Mouse (Mus musculus): ENCODE results near the gene Ppp1r10. TPM values are rescaled to one million over a fixed set of nuclear protein-coding genes. Genes with fewer than 3 reads are reported as not detected.
A peak's percentile ranks its signal among the peaks of the same experiment; 100 is the strongest.

The Ppp1r10 gene
- polyA plus RNA-seq, 1 experiment from 2014 or later: 26.9 TPM

DNA sequence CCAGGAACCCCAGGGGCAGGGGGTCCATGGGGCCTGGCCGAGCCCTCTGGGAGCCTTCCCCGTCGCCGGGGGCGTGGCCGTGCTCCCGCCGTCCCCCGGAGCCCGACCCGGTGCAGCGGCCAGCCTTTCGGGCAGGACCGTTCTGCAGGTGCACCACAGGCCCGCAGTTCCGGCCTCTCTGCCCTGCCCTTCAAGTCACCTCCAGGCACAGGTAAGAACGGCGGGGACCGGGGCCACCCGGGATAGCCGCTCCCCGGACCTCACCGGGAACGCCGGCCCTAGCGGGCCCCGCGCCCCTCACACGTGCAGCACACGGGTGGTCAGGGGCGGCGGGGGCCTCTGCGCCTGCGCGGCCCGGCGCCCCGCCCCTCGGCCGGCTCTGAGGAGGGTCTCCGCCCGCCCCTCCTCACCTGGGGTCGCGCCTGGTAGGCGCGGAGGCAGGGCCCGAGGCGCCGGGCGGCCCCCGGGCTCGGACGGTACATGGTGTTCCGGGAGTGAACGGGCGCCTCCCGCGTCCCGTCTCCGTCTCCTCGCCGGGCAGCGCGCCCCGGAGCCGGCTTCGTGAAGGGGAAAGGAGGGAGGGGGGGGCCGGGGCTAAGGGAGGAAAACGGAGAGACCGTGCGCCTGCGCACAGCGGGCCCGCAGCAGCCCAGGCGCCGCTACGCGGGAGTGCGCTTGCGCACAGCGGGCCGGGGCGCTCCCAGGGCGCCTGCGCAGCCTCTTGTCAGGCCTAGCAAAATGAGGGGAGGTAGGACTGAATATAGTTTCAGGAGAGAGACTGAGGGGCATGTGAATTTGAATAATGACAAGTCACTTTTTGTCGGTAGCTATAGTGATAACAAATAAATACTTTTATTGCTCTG is 19.2 kb upstream of the Ppp1r10 start, which contains the start of gene 2310061I04Rik:
2310061I04Rik (minus strand) TSS at position 651 of the 863 bp plus-strand sequence.
- no peaks in the 10 kb centered on the region for H3K27me3 ChIP-seq (ENCODE audit: control insufficient read depth, insufficient read depth, low read length)
- peaks cover 14% of the 10 kb centered on the region for H3K4me1 ChIP-seq (ENCODE audit: control insufficient read depth, insufficient read depth, low read length)
- peak within 1 kb of the TSS; percentile 77 for H3K4me3 ChIP-seq (ENCODE audit: low read depth, low read length)
- 1% methylated on average over 85 of the region's 86 CpGs for WGBS (ENCODE audit: insufficient replicate concordance)
- ATAC-seq (replicated peaks; ENCODE audit: insufficient number of reproducible peaks, low FRiP score, low TSS enrichment): peak; percentile 85
- peak within 1 kb of the TSS; percentile 98 for H3K4me2 ChIP-seq
- peaks cover 16% of the 10 kb centered on the region for H3K36me3 ChIP-seq (ENCODE audit: control insufficient read depth, insufficient read depth, low read length)
- H3K9ac ChIP-seq (ENCODE audit: low read depth, low read length): peak within 1 kb of the TSS; percentile 87
- peak within 1 kb of the TSS; percentile 80 for H3K27ac ChIP-seq (ENCODE audit: low read depth, low read length)
- H3K9me3 ChIP-seq (replicated peaks; ENCODE audit: control insufficient read depth, low read length): no peaks in the 10 kb centered on the region

DNA sequence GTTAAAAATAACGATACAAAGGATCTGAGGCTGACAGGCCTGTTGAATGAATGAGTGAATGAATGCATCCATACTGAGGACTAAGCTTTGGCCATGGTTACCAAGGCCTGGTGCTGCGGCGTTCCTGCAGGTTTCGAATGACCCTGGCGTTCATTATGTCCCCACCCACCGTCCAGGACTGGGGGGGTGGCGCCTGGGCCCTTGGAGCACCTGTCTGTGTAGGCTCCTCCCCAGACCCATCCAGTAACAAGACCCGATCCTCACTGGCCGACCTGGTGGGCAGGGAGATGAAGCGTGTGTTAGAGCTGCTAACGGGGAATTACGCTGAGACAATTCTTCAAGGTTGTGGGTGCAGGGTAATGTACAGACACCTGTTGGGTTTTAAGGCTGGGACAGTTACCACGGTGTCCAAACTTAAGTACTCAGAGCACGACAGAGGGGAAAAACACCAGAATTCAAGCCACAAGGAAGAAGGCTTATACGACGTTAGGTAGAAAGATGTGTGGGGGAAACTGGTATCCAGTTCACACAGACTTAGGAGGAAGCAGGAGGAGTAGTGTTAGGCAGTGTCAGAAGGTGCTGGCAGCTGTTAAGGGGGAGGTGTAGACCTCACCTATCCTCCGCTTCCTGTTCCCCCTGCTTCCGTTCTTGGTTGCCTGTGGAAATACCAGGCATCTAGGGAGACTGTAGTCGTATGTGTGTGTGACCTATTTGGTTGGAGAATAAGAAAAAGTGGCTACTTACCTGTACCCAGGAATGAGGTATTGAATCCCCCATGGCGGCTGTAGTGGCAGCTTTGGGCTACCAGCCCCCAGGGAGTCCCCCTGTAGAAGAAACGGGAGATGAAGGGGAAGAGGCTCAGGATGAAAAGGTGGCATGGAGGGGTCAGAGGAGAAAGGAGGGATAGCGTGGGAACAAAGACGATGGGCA is 18.3 kb upstream of the Ppp1r10 start:
- peak overlapping the region; percentile 56; the same call in 1 of the 2 replicates for H3K9ac ChIP-seq (ENCODE audit: low read depth, low read length)
- H3K27ac ChIP-seq (ENCODE audit: low read depth, low read length): peak overlapping the region; percentile 43
- H3K36me3 ChIP-seq (ENCODE audit: control insufficient read depth, insufficient read depth, low read length): peaks cover 11% of the 10 kb centered on the region
- 40% methylated on average over 23 of the region's 23 CpGs for WGBS (ENCODE audit: insufficient replicate concordance)
- H3K4me1 ChIP-seq (ENCODE audit: control insufficient read depth, insufficient read depth, low read length): peaks cover 14% of the 10 kb centered on the region
- peak overlapping the region; percentile 98 for H3K4me2 ChIP-seq
- ATAC-seq (replicated peaks; ENCODE audit: insufficient number of reproducible peaks, low FRiP score, low TSS enrichment): 0 out of 2 replicates have a peak, but pooled peaks have one; percentile 5
- H3K4me3 ChIP-seq (ENCODE audit: low read depth, low read length): peak overlapping the region; percentile 77
- H3K27me3 ChIP-seq (ENCODE audit: control insufficient read depth, insufficient read depth, low read length): no peaks in the 10 kb centered on the region
- H3K9me3 ChIP-seq (replicated peaks; ENCODE audit: control insufficient read depth, low read length): no peaks in the 10 kb centered on the region

DNA sequence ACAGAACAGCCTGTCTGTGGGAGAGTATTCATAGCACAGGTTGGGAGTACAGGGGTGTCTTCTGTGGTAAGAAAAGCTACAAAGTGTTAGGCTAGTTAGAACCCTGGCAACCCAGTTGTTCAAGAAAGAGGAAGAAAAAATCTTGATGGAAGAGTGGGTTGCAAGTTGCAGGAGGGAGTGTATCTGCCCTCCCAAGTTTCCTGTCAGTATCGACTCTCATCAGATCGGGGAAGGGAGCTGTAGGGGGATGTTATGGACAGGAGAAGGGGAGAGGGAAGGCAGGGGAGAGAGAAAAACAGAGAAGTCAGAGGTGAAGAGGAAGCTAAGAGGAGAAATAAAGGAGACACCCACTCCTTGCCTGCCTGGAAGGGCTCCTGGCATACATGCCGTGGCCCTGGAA is 15.6 kb upstream of the Ppp1r10 start:
- Histone ChIP-seq H3K4me3 (ENCODE audit: low read depth, low read length) (no peak overlapping the region), H3K4me2 (no peak overlapping the region), H3K36me3 (ENCODE audit: control insufficient read depth, insufficient read depth, low read length) (peaks cover 9% of the 10 kb centered on the region; the same call in 1 of the 2 replicates), H3K4me1 (ENCODE audit: control insufficient read depth, insufficient read depth, low read length) (peaks cover 14% of the 10 kb centered on the region), H3K9me3 (replicated peaks; ENCODE audit: control insufficient read depth, low read length) (no peaks in the 10 kb centered on the region), H3K9ac (ENCODE audit: low read depth, low read length) (no peak overlapping the region), H3K27me3 (ENCODE audit: control insufficient read depth, insufficient read depth, low read length) (no peaks in the 10 kb centered on the region), H3K27ac (ENCODE audit: low read depth, low read length) (no peak overlapping the region)
- no peak for ATAC-seq (replicated peaks; ENCODE audit: insufficient number of reproducible peaks, low FRiP score, low TSS enrichment)
- 78% methylated on average over 3 of the region's 3 CpGs for WGBS (ENCODE audit: insufficient replicate concordance)

DNA sequence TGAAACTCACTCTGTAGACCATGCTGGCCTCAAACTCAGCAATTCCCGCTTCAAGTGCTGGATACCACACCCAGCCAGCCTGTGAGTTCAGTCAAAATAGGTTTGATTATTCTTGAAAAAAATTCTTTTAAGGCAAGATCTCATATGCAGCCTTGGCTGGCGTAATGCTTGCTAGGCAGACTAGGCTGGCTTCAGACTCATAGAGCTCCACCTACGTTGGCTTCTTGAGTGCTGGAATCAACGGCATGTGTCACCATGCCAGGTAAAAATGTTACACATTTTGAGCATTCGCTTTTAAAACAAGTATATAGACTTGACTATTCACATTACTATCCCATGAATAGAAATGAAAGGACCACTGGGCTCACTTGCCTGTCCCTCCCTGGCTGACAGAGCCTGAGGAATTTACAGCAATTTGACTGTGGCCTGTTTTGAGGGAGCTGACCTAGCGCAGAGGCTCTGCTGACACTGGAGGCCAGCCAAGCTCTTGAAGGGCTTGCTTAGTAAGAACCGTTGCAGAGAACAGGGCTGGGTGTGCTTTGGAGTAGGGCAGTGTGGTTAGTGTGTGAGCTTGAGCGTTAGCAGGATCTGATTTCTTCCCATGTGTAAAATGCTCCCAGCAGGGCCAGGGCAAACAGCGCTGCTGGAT is 12.8 kb upstream of the Ppp1r10 start:
- no peak overlapping the region for H3K4me2 ChIP-seq
- H3K4me1 ChIP-seq (ENCODE audit: control insufficient read depth, insufficient read depth, low read length): no peaks in the 10 kb centered on the region
- no peak overlapping the region for H3K4me3 ChIP-seq (ENCODE audit: low read depth, low read length)
- ATAC-seq (replicated peaks; ENCODE audit: insufficient number of reproducible peaks, low FRiP score, low TSS enrichment): no peak
- no peaks in the 10 kb centered on the region for H3K27me3 ChIP-seq (ENCODE audit: control insufficient read depth, insufficient read depth, low read length)
- 0 out of 2 replicates have a peak overlapping the region, but pooled peaks have one; percentile 16 for H3K9ac ChIP-seq (ENCODE audit: low read depth, low read length)
- H3K36me3 ChIP-seq (ENCODE audit: control insufficient read depth, insufficient read depth, low read length): peaks cover 11% of the 10 kb centered on the region
- WGBS (ENCODE audit: insufficient replicate concordance): 83% methylated on average over 9 of the region's 9 CpGs
- no peak overlapping the region for H3K27ac ChIP-seq (ENCODE audit: low read depth, low read length)
- H3K9me3 ChIP-seq (replicated peaks; ENCODE audit: control insufficient read depth, low read length): no peaks in the 10 kb centered on the region

DNA sequence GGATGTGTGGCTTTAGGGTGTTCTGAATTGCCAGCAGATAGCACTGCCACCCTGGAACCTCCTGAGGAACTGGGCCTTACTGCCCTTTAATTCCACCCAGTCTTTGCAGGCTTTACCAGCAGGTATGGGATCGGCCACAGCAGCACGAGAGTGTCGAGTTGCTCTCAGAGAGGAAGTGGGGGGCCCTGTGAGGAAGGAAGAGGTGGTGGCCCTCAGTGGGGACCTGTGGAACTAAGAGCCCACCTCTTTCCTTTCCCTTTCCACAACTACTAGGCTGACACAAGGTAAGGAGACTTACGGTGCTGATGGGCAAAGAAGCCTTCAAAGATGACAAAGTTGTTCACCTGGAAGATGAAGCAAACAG is 12.3 kb upstream of the Ppp1r10 start:
- Histone ChIP-seq H3K4me1 (ENCODE audit: control insufficient read depth, insufficient read depth, low read length) (peaks cover 2% of the 10 kb centered on the region), H3K4me2 (no peak overlapping the region), H3K4me3 (ENCODE audit: low read depth, low read length) (no peak overlapping the region), H3K27ac (ENCODE audit: low read depth, low read length) (no peak overlapping the region), H3K27me3 (ENCODE audit: control insufficient read depth, insufficient read depth, low read length) (no peaks in the 10 kb centered on the region), H3K36me3 (ENCODE audit: control insufficient read depth, insufficient read depth, low read length) (peaks cover 11% of the 10 kb centered on the region), H3K9ac (ENCODE audit: low read depth, low read length) (no peak overlapping the region), H3K9me3 (replicated peaks; ENCODE audit: control insufficient read depth, low read length) (no peaks in the 10 kb centered on the region)
- ATAC-seq (replicated peaks; ENCODE audit: insufficient number of reproducible peaks, low FRiP score, low TSS enrichment): no peak
- WGBS (ENCODE audit: insufficient replicate concordance): 71% methylated on average over 4 of the region's 4 CpGs

DNA sequence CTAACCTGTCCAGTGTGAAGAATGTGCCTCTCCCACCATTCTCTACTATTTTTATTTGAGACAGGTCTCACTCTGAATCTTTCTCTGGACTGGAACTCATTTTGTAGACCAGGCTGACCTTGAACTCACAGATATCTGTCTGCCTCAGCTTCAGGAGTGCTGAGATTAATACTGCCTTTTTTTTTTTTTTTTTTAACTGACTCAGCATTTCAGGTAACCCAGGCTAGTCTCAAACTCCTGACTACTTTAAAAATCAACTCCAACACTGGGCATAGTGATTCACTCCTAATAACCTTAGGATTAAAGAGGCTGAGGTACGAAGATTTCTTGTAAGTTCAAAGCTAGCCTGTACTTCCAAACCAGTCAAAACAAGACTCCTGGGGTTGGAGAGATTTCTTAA is 10.6 kb upstream of the Ppp1r10 start:
- Histone ChIP-seq H3K36me3 (ENCODE audit: control insufficient read depth, insufficient read depth, low read length) (peaks cover 11% of the 10 kb centered on the region), H3K9me3 (replicated peaks; ENCODE audit: control insufficient read depth, low read length) (no peaks in the 10 kb centered on the region), H3K4me3 (ENCODE audit: low read depth, low read length) (no peak overlapping the region), H3K4me2 (no peak overlapping the region), H3K4me1 (ENCODE audit: control insufficient read depth, insufficient read depth, low read length) (peaks cover 6% of the 10 kb centered on the region), H3K27me3 (ENCODE audit: control insufficient read depth, insufficient read depth, low read length) (no peaks in the 10 kb centered on the region), H3K9ac (ENCODE audit: low read depth, low read length) (no peak overlapping the region), H3K27ac (ENCODE audit: low read depth, low read length) (no peak overlapping the region)
- WGBS (ENCODE audit: insufficient replicate concordance): 90% methylated on average over 1 of the region's 1 CpGs
- no peak for ATAC-seq (replicated peaks; ENCODE audit: insufficient number of reproducible peaks, low FRiP score, low TSS enrichment)

DNA sequence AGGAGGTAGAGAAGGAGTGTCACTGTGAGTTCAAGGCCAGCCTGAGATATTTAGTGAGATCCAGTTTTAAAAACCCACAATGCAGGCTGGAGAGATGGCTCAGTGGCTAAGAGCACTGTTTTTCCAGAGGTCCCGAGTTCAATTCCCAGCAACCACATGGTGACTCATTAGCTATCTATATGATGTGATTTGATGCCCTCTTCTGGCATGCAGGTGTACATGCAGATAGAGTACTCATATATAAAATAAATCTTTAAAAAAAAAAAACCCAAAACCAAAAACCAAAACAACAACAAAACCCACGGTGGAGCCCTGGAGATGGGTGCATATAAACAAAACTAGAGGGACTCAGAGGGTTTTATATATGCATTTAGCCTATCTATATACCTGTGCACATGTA is 8.6 kb upstream of the Ppp1r10 start:
- no peaks in the 10 kb centered on the region for H3K27me3 ChIP-seq (ENCODE audit: control insufficient read depth, insufficient read depth, low read length)
- no peak overlapping the region for H3K4me3 ChIP-seq (ENCODE audit: low read depth, low read length)
- H3K27ac ChIP-seq (ENCODE audit: low read depth, low read length): no peak overlapping the region
- no peak overlapping the region for H3K9ac ChIP-seq (ENCODE audit: low read depth, low read length)
- H3K9me3 ChIP-seq (replicated peaks; ENCODE audit: control insufficient read depth, low read length): no peaks in the 10 kb centered on the region
- ATAC-seq (replicated peaks; ENCODE audit: insufficient number of reproducible peaks, low FRiP score, low TSS enrichment): no peak
- H3K36me3 ChIP-seq (ENCODE audit: control insufficient read depth, insufficient read depth, low read length): peaks cover 11% of the 10 kb centered on the region
- H3K4me2 ChIP-seq: no peak overlapping the region
- 82% methylated on average over 2 of the region's 2 CpGs for WGBS (ENCODE audit: insufficient replicate concordance)
- H3K4me1 ChIP-seq (ENCODE audit: control insufficient read depth, insufficient read depth, low read length): peaks cover 6% of the 10 kb centered on the region
